Mouse (Mus musculus) cerebellum, adult 2 months (tissue): Measurements from ENCODE around the gene Ptcd2.

ENCODE experiments used
- CTCF ChIP-seq: fragments of 200-500 bp; IDR thresholded peaks from 2 replicates; pipeline ENCODE4 v1.5.1; 2011; ENCODE audit warnings: low read depth, mild to moderate bottlenecking, control low read depth, low read length, moderate library complexity, borderline replicate concordance; ENCODE audit not compliant: insufficient read depth
- POLR2A ChIP-seq: fragments of 200-500 bp; IDR thresholded peaks from 2 replicates; pipeline ENCODE4 v1.6.1; 2011; ENCODE audit warnings: low read length, control low read depth, borderline replicate concordance; ENCODE audit not compliant: insufficient read depth

DNA sequence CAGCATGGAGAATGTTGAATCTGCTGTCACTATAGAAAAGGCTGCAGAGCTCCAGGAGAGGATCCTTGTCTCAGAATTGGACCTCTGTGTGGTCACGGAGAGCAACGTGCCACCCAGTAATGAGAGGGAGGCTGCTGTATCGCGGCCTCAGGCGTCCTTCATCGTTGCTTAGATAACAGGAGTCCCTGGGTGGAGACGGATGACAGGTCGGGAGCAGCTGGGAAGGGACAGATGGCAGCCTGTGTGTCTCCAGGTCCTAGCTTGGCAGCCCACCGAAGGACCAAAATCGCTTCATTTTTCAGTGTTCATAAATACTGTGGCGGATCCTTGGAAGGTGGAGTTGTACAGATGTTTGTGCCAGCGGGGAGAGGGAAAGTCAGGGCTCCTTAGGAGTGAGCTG lies 24.6 kb upstream of the Ptcd2 start:
- TF ChIP-seq CTCF (no peak), POLR2A (no peak)
